Mouse (Mus musculus) olfactory bulb, adult 2 months (tissue): ENCODE measurements at regions not wholly inside any gene's neighbourhood (a gene's known extent, or its start where the extent isn't known, plus 50 kb on each side); places are given as distances from the start of the nearest gene placed in this dataset.

Experiments used
- H3K27ac ChIP-seq: fragments of 200-500 bp; 2 replicates; pipeline ENCODE4 v1.5.1; 2012; ENCODE audit warnings: low read depth, low read length; ENCODE audit not compliant: insufficient read depth
- H3K4me1 ChIP-seq: fragments of 200-500 bp; 2 replicates; pipeline ENCODE4 v1.6.1; 2012; ENCODE audit warnings: low read length; ENCODE audit not compliant: control insufficient read depth, insufficient read depth
- H3K4me3 ChIP-seq: fragments of 200-500 bp; 2 replicates; pipeline ENCODE4 v1.5.1; 2012; ENCODE audit warnings: mild to moderate bottlenecking, low read depth, low read length, moderate library complexity; ENCODE audit not compliant: insufficient read depth
- CTCF ChIP-seq: fragments of 200-500 bp; IDR thresholded peaks from 2 replicates; pipeline ENCODE4 v1.5.1; 2012; ENCODE audit warnings: low read depth, mild to moderate bottlenecking, low read length, moderate library complexity; ENCODE audit not compliant: insufficient read depth
- POLR2A ChIP-seq: fragments of 200-500 bp; IDR thresholded peaks from 2 replicates; pipeline ENCODE4 v1.6.1; 2012; ENCODE audit warnings: mild to moderate bottlenecking, low read depth, low read length, moderate library complexity; ENCODE audit not compliant: insufficient read depth
- WGBS: fragments of 180-500 bp; shearing (Covaris S2); methylation state at CpG from one replicate; pipeline ENCODE4 v1.1.7; 2018; 5-methylcytosine and 5-hydroxymethylcytosine counted together

DNA sequence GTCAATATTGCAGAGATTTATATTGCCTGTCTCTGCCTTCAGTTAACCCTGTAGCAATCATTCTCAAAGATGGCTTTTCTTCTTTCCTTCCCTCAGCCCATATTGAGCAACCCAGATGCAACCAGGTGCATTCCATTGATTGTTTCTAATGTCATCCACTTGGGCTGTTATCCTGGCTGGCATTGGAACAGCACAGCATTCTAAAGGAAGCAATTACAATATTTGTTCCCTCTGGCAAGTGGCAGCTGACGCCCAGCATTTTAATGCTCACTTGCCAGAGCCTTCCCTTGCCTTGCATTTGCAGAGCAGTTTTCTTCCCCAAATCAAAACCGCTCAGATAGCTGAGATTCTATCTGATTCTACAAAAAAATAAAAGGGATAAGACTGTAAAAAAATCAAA, 798.0 kb downstream of the Ryr2 start:
- Histone ChIP-seq H3K4me3 (no peak overlapping the region), H3K27ac (no peak overlapping the region), H3K4me1 (no peaks in the 10 kb centered on the region)
- WGBS = 67% methylated on average over 2 of the region's 2 CpGs
- no peak for TF ChIP-seq CTCF
- TF ChIP-seq POLR2A = no peak

DNA sequence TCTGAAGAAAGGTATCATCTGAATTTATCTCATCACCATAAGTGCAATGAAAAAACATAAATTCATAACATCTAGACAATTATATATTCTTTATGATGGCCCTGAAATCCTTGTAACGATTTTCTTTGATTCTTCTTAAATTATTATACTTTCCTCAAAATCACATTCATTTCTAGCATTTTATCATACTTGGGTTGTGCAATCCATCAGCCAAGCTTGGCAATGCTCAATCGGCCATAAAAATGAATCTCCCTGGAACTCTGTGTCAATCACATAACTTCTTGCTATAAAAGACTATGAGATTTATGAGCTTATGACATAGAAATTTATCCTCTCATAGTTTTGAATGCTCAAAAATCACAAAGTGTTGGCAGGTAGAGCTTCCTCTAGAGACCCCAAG, 811.3 kb downstream of the Ryr2 start:
- Histone ChIP-seq H3K27ac (no peak overlapping the region), H3K4me1 (no peaks in the 10 kb centered on the region), H3K4me3 (no peak overlapping the region)
- 94% methylated on average over 2 of the region's 2 CpGs for WGBS
- TF ChIP-seq POLR2A = no peak
- TF ChIP-seq CTCF = no peak

DNA sequence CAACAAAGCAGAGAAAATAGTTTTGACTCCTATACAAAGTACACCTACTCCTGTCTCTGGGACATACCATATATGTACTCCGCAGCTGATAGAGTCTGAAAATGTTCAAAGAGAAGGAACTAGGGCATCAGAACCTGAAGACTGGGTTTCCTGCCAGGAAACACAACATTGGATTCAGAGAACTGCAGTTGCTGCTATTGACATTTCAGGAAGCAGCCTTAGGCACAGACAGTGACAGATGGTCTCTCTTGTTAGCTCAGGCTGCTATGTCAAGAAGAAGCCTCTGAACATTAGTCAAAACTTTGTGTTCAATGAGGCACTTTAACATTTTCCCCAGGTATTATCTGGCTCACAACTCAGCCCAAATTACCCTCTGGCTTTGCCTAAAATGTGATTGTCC, 812.1 kb downstream of the Ryr2 start:
- no peak overlapping the region for H3K27ac ChIP-seq
- no peaks in the 10 kb centered on the region for H3K4me1 ChIP-seq
- H3K4me3 ChIP-seq = no peak overlapping the region
- WGBS = 90% methylated on average over 1 of the region's 1 CpGs
- no peak for TF ChIP-seq CTCF
- no peak for TF ChIP-seq POLR2A

DNA sequence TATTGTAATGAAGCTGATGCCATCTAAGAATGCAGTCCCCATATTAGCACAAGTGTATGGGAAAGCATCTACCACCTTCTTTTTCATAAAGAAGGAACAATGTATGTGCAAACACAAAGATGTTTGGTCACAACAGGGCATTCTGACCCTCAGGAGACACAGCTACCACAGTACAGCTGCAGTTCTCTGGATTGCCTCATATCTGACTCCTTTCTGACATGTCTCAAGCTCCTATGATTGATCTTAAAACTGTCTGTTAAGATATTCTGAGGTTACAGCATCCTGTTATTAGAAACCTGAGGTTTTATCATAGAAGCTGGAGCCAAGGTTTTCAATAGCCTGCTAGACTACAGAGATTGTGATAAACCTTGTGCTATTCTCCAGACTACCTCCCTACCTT, 813.0 kb downstream of the Ryr2 start:
- H3K4me3 ChIP-seq = no peak overlapping the region
- H3K27ac ChIP-seq = no peak overlapping the region
- TF ChIP-seq CTCF = no peak
- no peak for TF ChIP-seq POLR2A
- H3K4me1 ChIP-seq = no peaks in the 10 kb centered on the region

DNA sequence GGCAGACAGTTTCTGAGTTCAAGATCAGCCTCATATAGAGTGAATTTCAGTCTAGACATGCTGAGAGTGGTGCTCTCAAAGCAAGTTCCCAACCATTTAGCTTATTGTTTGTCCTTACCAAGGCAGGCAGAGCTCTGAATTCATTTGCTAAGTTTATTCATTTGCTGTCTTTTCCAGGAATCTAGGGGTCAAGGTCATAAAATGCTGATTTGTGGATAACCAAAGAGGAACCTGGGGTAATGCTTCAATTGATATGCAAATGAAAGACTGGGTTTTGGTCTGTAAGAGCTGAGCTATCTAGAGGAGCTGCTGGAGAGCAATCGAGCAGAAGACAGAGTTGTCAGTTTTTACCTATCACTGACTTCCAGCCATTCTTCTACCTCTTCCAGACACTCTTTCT, 832.8 kb downstream of the Ryr2 start:
- H3K27ac ChIP-seq = no peak overlapping the region
- no peak overlapping the region for H3K4me3 ChIP-seq
- WGBS = 56% methylated on average over 1 of the region's 1 CpGs
- no peak for TF ChIP-seq CTCF
- no peak for TF ChIP-seq POLR2A
- H3K4me1 ChIP-seq = no peaks in the 10 kb centered on the region

DNA sequence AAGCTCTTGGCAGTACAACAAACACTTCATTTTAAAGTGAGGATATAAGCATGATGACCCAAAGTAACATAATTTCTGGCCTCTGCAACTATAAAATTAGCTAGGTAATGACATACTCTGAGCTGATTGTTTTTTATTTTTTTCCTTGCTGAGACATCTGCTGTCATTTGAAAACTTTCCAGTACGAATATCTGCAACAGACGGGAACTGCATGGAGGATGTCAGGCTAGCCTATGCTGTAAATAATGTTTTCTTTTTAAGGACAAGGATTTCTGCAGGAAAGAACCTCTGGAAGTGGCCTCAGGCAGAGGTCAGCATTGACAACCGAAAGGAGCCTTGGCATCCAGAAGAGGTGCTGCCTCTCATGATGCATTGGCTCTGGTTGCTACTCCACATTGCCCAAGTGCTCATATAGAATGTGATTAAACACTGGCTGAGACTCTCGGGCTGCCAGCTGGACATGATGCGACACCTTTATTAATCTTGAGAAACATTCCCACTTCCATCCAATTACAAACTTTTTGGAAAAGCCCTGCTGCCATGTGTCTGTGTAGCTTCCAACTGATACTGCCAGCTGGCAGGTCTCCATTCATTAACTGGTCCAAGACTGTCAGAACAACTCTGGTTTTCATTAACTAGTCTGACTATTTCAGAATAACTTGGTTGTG, 837.9 kb downstream of the Ryr2 start:
- TF ChIP-seq CTCF = no peak
- no peak for TF ChIP-seq POLR2A
- 54% methylated on average over 5 of the region's 5 CpGs for WGBS
- Histone ChIP-seq H3K4me3 (no peak overlapping the region), H3K4me1 (no peaks in the 10 kb centered on the region), H3K27ac (no peak overlapping the region)

DNA sequence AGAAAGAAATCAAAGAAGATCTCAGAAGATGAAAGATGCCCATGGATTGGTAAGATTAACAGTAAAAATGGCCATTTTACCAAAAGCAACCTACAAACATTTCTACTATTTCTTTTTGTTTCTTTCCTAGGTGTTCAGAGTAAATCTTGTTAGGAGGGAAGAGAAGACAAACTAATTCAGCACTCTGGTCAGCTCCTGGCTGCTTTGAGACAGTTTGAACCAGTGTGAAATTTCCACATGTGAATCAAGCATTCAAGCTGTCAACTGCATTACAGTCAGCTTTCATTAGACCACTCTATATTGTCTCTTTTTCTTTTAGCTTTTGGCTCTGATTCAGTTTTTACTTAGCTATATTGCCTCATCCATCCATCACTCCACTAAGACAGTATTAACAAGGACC, 859.2 kb downstream of the Ryr2 start:
- no peak overlapping the region for H3K4me3 ChIP-seq
- no peaks in the 10 kb centered on the region for H3K4me1 ChIP-seq
- no peak for TF ChIP-seq POLR2A
- no peak for TF ChIP-seq CTCF
- no peak overlapping the region for H3K27ac ChIP-seq

DNA sequence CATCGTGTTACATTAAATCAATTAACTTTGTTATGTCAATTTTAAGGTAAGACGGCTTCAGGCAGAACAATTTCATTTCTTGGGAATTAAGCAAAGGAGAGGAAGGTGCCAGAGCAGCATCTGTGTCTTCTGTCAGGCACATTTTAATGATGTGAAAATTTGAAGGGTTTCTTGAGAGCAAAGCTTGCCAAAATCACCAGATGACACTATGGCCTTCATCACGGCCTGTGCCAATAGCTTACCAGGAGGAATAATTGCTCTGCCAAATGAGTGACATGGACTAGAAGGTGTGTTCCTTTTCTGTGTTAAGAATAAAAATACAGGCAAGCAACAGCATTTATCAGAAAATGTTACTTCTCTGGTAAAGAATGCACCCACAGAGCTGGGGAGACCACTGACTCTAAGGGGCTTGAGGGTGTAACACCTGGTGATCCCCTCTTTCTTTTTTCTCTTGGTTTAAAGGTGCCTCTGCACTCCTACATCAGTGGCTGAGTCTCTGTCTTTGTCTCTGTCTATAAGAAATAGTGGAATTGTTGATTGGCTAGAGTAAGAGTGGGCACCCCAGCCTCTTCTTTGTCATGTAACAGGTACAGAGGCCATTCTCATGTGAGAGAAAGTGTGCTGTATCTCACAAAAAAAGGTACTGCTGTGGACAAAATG, 856.2 kb upstream of the Chrm3 start:
- TF ChIP-seq POLR2A (no peak), CTCF (no peak)
- no peak overlapping the region for H3K27ac ChIP-seq
- H3K4me1 ChIP-seq = no peaks in the 10 kb centered on the region
- H3K4me3 ChIP-seq = no peak overlapping the region
- 89% methylated on average over 3 of the region's 3 CpGs for WGBS

DNA sequence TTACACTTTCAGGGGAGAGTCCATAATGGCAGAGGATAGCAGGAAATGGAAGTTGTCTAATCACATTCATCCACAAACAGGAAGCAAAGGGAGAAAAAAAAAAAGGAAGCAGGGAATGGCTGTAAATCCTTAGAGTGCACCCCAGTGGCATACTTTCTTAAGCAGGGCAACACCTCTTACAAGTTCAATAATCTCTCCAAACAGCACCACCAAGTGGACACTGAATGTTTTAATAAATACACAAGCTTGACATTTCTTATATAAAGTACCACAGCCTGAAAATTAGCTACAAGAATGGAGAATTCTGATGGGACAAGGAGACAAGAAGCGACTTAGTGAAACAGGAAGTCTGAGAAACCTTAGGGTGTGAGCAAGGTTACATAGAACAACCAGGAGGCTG, 849.5 kb upstream of the Chrm3 start:
- H3K4me3 ChIP-seq = no peak overlapping the region
- TF ChIP-seq POLR2A (no peak), CTCF (no peak)
- no peaks in the 10 kb centered on the region for H3K4me1 ChIP-seq
- no peak overlapping the region for H3K27ac ChIP-seq
- 82% methylated on average over 1 of the region's 1 CpGs for WGBS

DNA sequence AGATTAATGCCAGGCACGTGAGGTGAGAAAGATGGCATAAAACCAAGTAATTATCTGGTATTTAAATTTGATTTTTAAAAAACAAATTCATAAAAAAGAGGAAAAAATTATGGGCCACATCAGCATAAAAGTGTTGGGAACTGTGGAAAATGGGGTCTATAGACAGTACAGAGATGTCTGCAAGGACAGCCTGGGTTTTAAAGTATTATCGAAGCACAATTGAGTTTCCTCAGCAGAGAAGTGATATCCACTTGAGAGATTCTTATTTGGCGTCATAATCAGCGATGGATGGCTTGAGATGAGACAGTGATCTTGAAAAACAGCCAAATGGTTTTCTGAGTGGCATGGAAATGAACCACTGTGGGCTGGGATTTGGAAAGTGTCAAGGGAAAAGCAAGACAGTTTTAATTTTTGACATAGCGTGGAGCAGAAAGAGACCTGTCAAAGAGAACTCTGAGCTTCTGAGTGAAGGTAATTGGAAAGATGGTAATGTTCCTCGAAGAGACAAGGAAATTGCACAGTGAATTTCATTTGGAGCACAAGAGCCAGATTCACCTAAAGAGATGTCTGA, 844.7 kb upstream of the Chrm3 start:
- Histone ChIP-seq H3K4me3 (no peak overlapping the region), H3K27ac (no peak overlapping the region), H3K4me1 (no peaks in the 10 kb centered on the region)
- TF ChIP-seq CTCF (no peak), POLR2A (no peak)
- WGBS = 86% methylated on average over 6 of the region's 6 CpGs
